Mouse (Mus musculus): ENCODE data around the gene Fntb. TPM values are rescaled to one million over a fixed set of nuclear protein-coding genes. Genes with fewer than 3 reads are reported as not detected.

The Fntb gene
- total and polyA plus RNA-seq, 2 experiments from 2014 or later = 33.2 to 36.2 TPM

- Histone ChIP-seq H3K9ac (replicated peaks; ENCODE audit: low read length) (no peak overlapping the region), H3K4me1 (ENCODE audit: insufficient read depth, low read length) (no peaks in the 10 kb centered on the region; the same call in 1 of the 2 replicates), H3K9me3 (ENCODE audit: low read length) (no peaks in the 10 kb centered on the region), H3K4me2 (ENCODE audit: low read depth, low read length) (no peak overlapping the region), H3K36me3 (ENCODE audit: insufficient read depth, low read length) (0 out of 2 replicates have a peak, but pooled peaks cover 3% of the 10 kb centered on the region), H3K4me3 (ENCODE audit: low read length) (no peak overlapping the region), H3K27ac (no peak overlapping the region), H3K27me3 (ENCODE audit: insufficient read depth, low read length) (no peaks in the 10 kb centered on the region)
- DNase-seq (ENCODE audit: low spot score) (no peak), ATAC-seq (no peak)
- WGBS = 82% methylated on average over 10 of the region's 10 CpGs
- TF ChIP-seq CTCF (IDR thresholded peaks at IDR 0.05; ENCODE audit: low read depth) = 0 out of 2 replicates have a peak, but pooled peaks have one; percentile 13
These were observed 129.6 kb downstream of the Fntb start for GRCm38 (mm10) chr12:76894792-76895559.

GRCm38 (mm10) chr12:76895777-76896176 is 130.4 kb downstream of the Fntb start:
- Histone ChIP-seq H3K27ac (no peak overlapping the region; the same call in 1 of the 2 replicates), H3K4me3 (ENCODE audit: low read length) (no peak overlapping the region), H3K4me2 (ENCODE audit: low read depth, low read length) (no peak overlapping the region), H3K36me3 (ENCODE audit: insufficient read depth, low read length) (0 out of 2 replicates have a peak, but pooled peaks cover 3% of the 10 kb centered on the region), H3K27me3 (ENCODE audit: insufficient read depth, low read length) (no peaks in the 10 kb centered on the region), H3K9ac (replicated peaks; ENCODE audit: low read length) (no peak overlapping the region), H3K9me3 (ENCODE audit: low read length) (no peaks in the 10 kb centered on the region), H3K4me1 (ENCODE audit: insufficient read depth, low read length) (no peaks in the 10 kb centered on the region; the same call in 1 of the 2 replicates)
- TF ChIP-seq CTCF (IDR thresholded peaks at IDR 0.05; ENCODE audit: low read depth) = no peak
- peak; percentile 66 for ATAC-seq
- 35% methylated on average over 7 of the region's 7 CpGs for WGBS
- DNase-seq (ENCODE audit: low spot score) = peak; percentile 37

DNA sequence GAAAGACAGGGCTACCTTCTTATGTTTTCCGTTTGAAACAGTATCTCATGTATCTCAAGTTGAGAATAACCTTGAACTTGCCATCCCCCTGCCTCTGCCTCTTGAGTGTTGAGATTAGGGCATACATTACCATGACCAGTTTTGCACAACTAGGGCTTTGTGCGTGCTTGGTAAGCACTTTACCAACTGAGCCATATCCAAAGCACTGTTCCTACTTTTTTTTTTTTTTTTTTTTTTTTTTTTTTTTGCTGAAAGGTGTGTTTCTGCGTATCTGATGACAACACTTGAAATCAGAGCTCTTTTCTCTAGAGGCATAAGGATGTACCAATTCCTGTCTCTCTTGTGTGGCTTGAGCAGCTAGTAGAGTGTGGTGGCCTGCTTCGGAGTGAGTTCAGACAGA is 131.2 kb downstream of the Fntb start:
- Histone ChIP-seq H3K4me1 (ENCODE audit: insufficient read depth, low read length) (no peaks in the 10 kb centered on the region; the same call in 1 of the 2 replicates), H3K27ac (no peak overlapping the region), H3K4me3 (ENCODE audit: low read length) (no peak overlapping the region), H3K4me2 (ENCODE audit: low read depth, low read length) (no peak overlapping the region), H3K27me3 (ENCODE audit: insufficient read depth, low read length) (no peaks in the 10 kb centered on the region), H3K36me3 (ENCODE audit: insufficient read depth, low read length) (0 out of 2 replicates have a peak, but pooled peaks cover 3% of the 10 kb centered on the region), H3K9me3 (ENCODE audit: low read length) (no peaks in the 10 kb centered on the region), H3K9ac (replicated peaks; ENCODE audit: low read length) (no peak overlapping the region)
- WGBS = 96% methylated on average over 4 of the region's 4 CpGs
- ATAC-seq = no peak
- no peak for DNase-seq (ENCODE audit: low spot score)
- TF ChIP-seq CTCF (IDR thresholded peaks at IDR 0.05; ENCODE audit: low read depth) = no peak

GRCm38 (mm10) chr12:76897006-76897405 is 131.6 kb downstream of the Fntb start:
- H3K27ac ChIP-seq = no peak overlapping the region
- H3K27me3 ChIP-seq (ENCODE audit: insufficient read depth, low read length) = no peaks in the 10 kb centered on the region
- no peak for DNase-seq (ENCODE audit: low spot score)
- H3K9me3 ChIP-seq (ENCODE audit: low read length) = no peaks in the 10 kb centered on the region
- H3K4me1 ChIP-seq (ENCODE audit: insufficient read depth, low read length) = no peaks in the 10 kb centered on the region; the same call in 1 of the 2 replicates
- TF ChIP-seq CTCF (IDR thresholded peaks at IDR 0.05; ENCODE audit: low read depth) = no peak
- H3K9ac ChIP-seq (replicated peaks; ENCODE audit: low read length) = no peak overlapping the region
- no peak for ATAC-seq
- WGBS = 82% methylated on average over 10 of the region's 10 CpGs
- H3K4me3 ChIP-seq (ENCODE audit: low read length) = no peak overlapping the region
- 0 out of 2 replicates have a peak, but pooled peaks cover 3% of the 10 kb centered on the region for H3K36me3 ChIP-seq (ENCODE audit: insufficient read depth, low read length)
- H3K4me2 ChIP-seq (ENCODE audit: low read depth, low read length) = no peak overlapping the region

DNA sequence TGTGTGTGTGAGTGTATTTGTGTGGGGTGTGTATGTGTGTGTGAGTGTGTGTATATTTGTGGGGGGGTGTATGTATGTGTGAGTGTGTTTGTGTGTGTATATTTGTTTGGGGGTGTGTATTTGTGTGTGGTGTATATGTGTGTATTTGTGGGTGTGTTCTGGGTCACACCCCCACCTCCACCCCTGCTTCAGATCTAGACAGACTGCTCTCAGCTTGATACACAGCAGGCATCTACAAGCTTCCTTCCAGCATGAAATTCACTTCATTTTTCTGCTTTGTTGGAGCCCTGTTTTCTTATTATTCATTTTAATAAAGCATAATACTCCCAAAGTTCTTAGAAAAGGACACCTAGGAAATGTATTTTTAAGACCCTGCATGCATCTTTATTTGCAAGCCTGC is 132.8 kb downstream of the Fntb start:
- Histone ChIP-seq H3K4me1 (ENCODE audit: insufficient read depth, low read length) (no peaks in the 10 kb centered on the region; the same call in 1 of the 2 replicates), H3K36me3 (ENCODE audit: insufficient read depth, low read length) (no peaks in the 10 kb centered on the region), H3K9me3 (ENCODE audit: low read length) (no peaks in the 10 kb centered on the region), H3K27ac (no peak overlapping the region), H3K27me3 (ENCODE audit: insufficient read depth, low read length) (no peaks in the 10 kb centered on the region), H3K9ac (replicated peaks; ENCODE audit: low read length) (no peak overlapping the region), H3K4me3 (ENCODE audit: low read length) (no peak overlapping the region), H3K4me2 (ENCODE audit: low read depth, low read length) (no peak overlapping the region)
- ATAC-seq (no peak), DNase-seq (ENCODE audit: low spot score) (no peak)
- no peak for TF ChIP-seq CTCF (IDR thresholded peaks at IDR 0.05; ENCODE audit: low read depth)

GRCm38 (mm10) chr12:76899261-76899975 is 134.0 kb downstream of the Fntb start:
- Histone ChIP-seq H3K9ac (replicated peaks; ENCODE audit: low read length) (no peak overlapping the region), H3K4me3 (ENCODE audit: low read length) (no peak overlapping the region), H3K36me3 (ENCODE audit: insufficient read depth, low read length) (no peaks in the 10 kb centered on the region), H3K27me3 (ENCODE audit: insufficient read depth, low read length) (no peaks in the 10 kb centered on the region), H3K9me3 (ENCODE audit: low read length) (no peaks in the 10 kb centered on the region), H3K27ac (no peak overlapping the region), H3K4me1 (ENCODE audit: insufficient read depth, low read length) (no peaks in the 10 kb centered on the region; the same call in 1 of the 2 replicates), H3K4me2 (ENCODE audit: low read depth, low read length) (no peak overlapping the region)
- WGBS = 88% methylated on average over 10 of the region's 10 CpGs
- no peak for TF ChIP-seq CTCF (IDR thresholded peaks at IDR 0.05; ENCODE audit: low read depth)
- no peak for DNase-seq (ENCODE audit: low spot score)
- ATAC-seq = no peak
